Mouse (Mus musculus): ENCODE measurements at regions not wholly inside any gene's neighbourhood (a gene's known extent, or its start where the extent isn't known, plus 50 kb on each side); places are given as distances from the start of the nearest gene placed in this dataset.

DNA sequence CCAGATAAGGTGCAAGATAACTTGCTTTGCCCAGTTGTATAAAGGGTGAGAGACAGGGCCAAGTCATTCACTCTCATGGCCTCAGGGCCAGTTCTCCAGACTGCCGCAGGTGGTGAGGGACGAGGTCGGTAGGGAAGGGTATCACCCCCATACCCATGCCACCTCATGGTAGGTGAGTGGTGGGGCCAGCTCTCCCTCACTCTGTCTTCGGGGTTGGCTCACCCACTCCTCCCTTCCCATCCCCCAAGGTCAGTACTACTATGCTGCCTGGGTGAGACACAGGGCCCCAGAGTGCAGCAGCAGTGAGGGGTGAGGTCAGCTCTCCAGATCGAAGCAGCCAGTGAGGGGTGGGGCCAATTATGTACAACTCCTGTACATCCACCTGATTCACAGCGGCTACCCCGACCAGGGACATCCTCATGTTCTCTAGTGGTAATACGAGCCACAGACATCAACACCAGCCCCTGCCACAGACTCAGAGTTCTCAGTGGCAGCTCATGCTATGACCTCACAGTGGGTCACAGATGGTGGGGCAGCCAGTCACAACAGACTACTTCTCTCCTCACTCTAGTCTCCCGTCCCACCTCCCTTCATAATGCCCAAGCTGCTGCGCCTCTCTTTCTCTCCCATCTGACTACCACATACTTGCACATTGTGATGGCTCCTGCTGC, 138.5 kb upstream of the Tmpo start:
- TF ChIP-seq NELFE (IDR thresholded peaks at IDR 0.05; ENCODE audit: low read depth, low read length) (no peak), MYB (IDR thresholded peaks at IDR 0.05; ENCODE audit: low read depth, low read length) (no peak), RCOR1 (IDR thresholded peaks at IDR 0.05; ENCODE audit: low read depth, low read length) (no peak), NRF1 (IDR thresholded peaks at IDR 0.05; ENCODE audit: insufficient read depth, low read depth, low read length, poor library complexity, severe bottlenecking) (no peak), POLR2A (IDR thresholded peaks at IDR 0.05; ENCODE audit: control insufficient read depth in 1 of 2, insufficient read depth in 1 of 2, low read depth in 1 of 2, low read length in 2 of 2, poor library complexity in 1 of 2) (no peak), ELF1 (IDR thresholded peaks at IDR 0.05; ENCODE audit: low read depth, low read length) (no peak)
